Mouse (Mus musculus) olfactory bulb, adult 2 months (tissue): Measurements from ENCODE around the gene Prkn.

ENCODE experiments used
- CTCF ChIP-seq: fragments of 200-500 bp; IDR thresholded peaks from 2 replicates; pipeline ENCODE4 v1.5.1; 2012; ENCODE audit warnings: low read depth, mild to moderate bottlenecking, low read length, moderate library complexity; ENCODE audit not compliant: insufficient read depth
- POLR2A ChIP-seq: fragments of 200-500 bp; IDR thresholded peaks from 2 replicates; pipeline ENCODE4 v1.6.1; 2012; ENCODE audit warnings: mild to moderate bottlenecking, low read depth, low read length, moderate library complexity; ENCODE audit not compliant: insufficient read depth

DNA sequence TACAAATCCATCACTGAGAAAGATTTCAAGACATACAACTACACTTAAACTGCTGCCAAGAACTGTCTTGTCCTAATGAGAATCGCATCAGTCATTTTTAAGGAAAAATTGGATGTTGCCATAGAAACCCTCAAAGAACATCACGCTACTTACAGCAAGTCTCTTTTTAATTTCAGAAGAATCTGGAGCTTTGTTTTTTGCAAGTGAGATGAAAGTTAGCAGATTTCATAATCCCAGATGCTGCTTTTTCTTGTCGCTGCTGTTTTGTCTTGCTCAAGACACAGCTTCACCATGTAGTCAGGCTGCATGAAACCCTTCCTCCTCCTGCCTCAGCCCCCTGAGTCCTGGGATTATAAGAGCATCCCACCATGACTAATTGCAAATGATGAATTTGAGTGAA, 373.5 kb downstream of the Prkn start:
- TF ChIP-seq CTCF (no peak), POLR2A (no peak)
